Mouse (Mus musculus) heart, embryonic 14.5 days (tissue): ENCODE results near the gene Tnfsf8. TPM values are rescaled to one million over a fixed set of nuclear protein-coding genes. Genes with fewer than 3 reads are reported as not detected.

ENCODE experiments used
- ATAC-seq: fragments of 200-750 bp; cut with Nextera tagmentation; 2 replicates; pipeline ENCODE4 v1.8.0; 2017; ENCODE audit warnings: low read depth, moderate TSS enrichment; ENCODE audit not compliant: insufficient number of reproducible peaks, insufficient read depth, low FRiP score
- H3K27ac ChIP-seq, 2 experiments: fragments of 200-500 bp in 1 of 2; fragments of 300-500 bp in 1 of 2; sonication (generic) in 1 of 2; replicated peaks in 1 of 2; 2 replicates each; pipeline ENCODE4 v1.5.1; 2012 to 2014; ENCODE audit warnings: low read depth in 2 of 2, low read length in 2 of 2, control low read depth in 1 of 2, mild to moderate bottlenecking in 1 of 2, mixed read lengths in 1 of 2; ENCODE audit not compliant: control insufficient read depth in 1 of 2, insufficient read depth in 1 of 2
- H3K27me3 ChIP-seq: fragments of 300-500 bp; sonication (generic); 2 replicates; pipeline ENCODE4 v1.6.1; 2014; ENCODE audit warnings: mild to moderate bottlenecking, low read length, control low read depth; ENCODE audit not compliant: control insufficient read depth, insufficient read depth
- H3K36me3 ChIP-seq: fragments of 300-500 bp; sonication (generic); 2 replicates; pipeline ENCODE4 v1.6.1; 2014; ENCODE audit warnings: mild to moderate bottlenecking, control low read depth, low read length, mixed read lengths; ENCODE audit not compliant: control insufficient read depth, insufficient read depth
- H3K4me1 ChIP-seq, 2 experiments: fragments of 200-500 bp in 1 of 2; fragments of 300-500 bp in 1 of 2; sonication (generic) in 1 of 2; 2 replicates each; pipeline ENCODE4 v1.6.1; 2012 to 2014; ENCODE audit warnings: low read length in 2 of 2, control low read depth in 1 of 2, mixed read lengths in 1 of 2; ENCODE audit not compliant: control insufficient read depth in 2 of 2, insufficient read depth in 2 of 2
- H3K4me2 ChIP-seq: fragments of 300-500 bp; sonication (generic); 2 replicates; pipeline ENCODE4 v1.6.1; 2014; ENCODE audit warnings: mild to moderate bottlenecking, low read length
- H3K4me3 ChIP-seq, 2 experiments: fragments of 200-500 bp in 1 of 2; fragments of 300-500 bp in 1 of 2; sonication (generic) in 1 of 2; 2 replicates each; pipeline ENCODE4 v1.5.1; 2012 to 2014; ENCODE audit warnings: low read length in 2 of 2, mild to moderate bottlenecking in 2 of 2, control low read depth in 1 of 2, low read depth in 1 of 2, moderate library complexity in 1 of 2; ENCODE audit not compliant: control insufficient read depth in 1 of 2, insufficient read depth in 1 of 2
- H3K9ac ChIP-seq: fragments of 300-500 bp; sonication (generic); 2 replicates; pipeline ENCODE4 v1.6.1; 2014; ENCODE audit warnings: mild to moderate bottlenecking, low read length
- H3K9me3 ChIP-seq: fragments of 300-500 bp; sonication (generic); 2 replicates; pipeline ENCODE4 v1.6.1; 2016; ENCODE audit warnings: low read length, control low read depth; ENCODE audit not compliant: control insufficient read depth
- WGBS: fragments of 180-500 bp; shearing (Covaris S2); extraction: QIAGEN DNeasy Blood & Tissue Kit; methylation state at CpG from one replicate; pipeline ENCODE4 v1.1.7; 2014; 5-methylcytosine and 5-hydroxymethylcytosine counted together
- polyA plus RNA-seq: library from polyadenylated mRNA; unstranded; fragments of >200 nt; fragmentation: Nextera tagmentation; extraction: Ambion mirVana; gene quantifications from 2 replicates; pipeline ENCODE4 v1.2.1, GENCODE M21; 2014

Tnfsf8 gene
- polyA plus RNA-seq: 0.05 and 0.13 TPM in 2 replicates

- Histone ChIP-seq H3K27ac (no peak within 1 kb of the TSS), H3K4me3 (no peak within 1 kb of the TSS), H3K4me1 (0 out of 4 replicates have a peak, but pooled peaks cover 0 to 2% of the 10 kb centered on the region in 2 experiments), H3K4me2 (no peak within 1 kb of the TSS), H3K9me3 (no peaks in the 10 kb centered on the region), H3K36me3 (no peaks in the 10 kb centered on the region), H3K9ac (no peak within 1 kb of the TSS), H3K27me3 (no peaks in the 10 kb centered on the region; the same call in 1 of the 2 replicates)
- ATAC-seq: no peak
- WGBS: 75% methylated on average over 19 of the region's 19 CpGs
Observed at GRCm38 (mm10) chr4:63860688-63861540, at the start of gene Tnfsf8. Gene Tnfsf8, minus strand, starts transcription at chr4:63861347.

- Histone ChIP-seq H3K9me3 (no peaks in the 10 kb centered on the region), H3K4me1 (no peaks in the 10 kb centered on the region), H3K27ac (no peak overlapping the region), H3K4me2 (no peak overlapping the region), H3K4me3 (no peak overlapping the region), H3K27me3 (peaks cover 13% of the 10 kb centered on the region), H3K36me3 (no peaks in the 10 kb centered on the region), H3K9ac (no peak overlapping the region)
- WGBS: 85% methylated on average over 1 of the region's 1 CpGs
- ATAC-seq: no peak
Observed at GRCm38 (mm10) chr4:63908511-63908910, 47.4 kb upstream of the Tnfsf8 start.

GRCm38 (mm10) chr4:63907473-63907872 is 46.3 kb upstream of the Tnfsf8 start:
- no peaks in the 10 kb centered on the region for H3K9me3 ChIP-seq
- H3K27me3 ChIP-seq: peaks cover 15% of the 10 kb centered on the region
- no peak for ATAC-seq
- H3K36me3 ChIP-seq: no peaks in the 10 kb centered on the region
- no peak overlapping the region for H3K4me3 ChIP-seq
- no peak overlapping the region for H3K9ac ChIP-seq
- no peaks in the 10 kb centered on the region for H3K4me1 ChIP-seq
- H3K4me2 ChIP-seq: no peak overlapping the region
- no peak overlapping the region for H3K27ac ChIP-seq

- 45% methylated on average over 3 of the region's 3 CpGs for WGBS
- H3K4me1 ChIP-seq: no peaks in the 10 kb centered on the region
- H3K36me3 ChIP-seq: no peaks in the 10 kb centered on the region
- no peak overlapping the region for H3K4me3 ChIP-seq
- no peak overlapping the region for H3K27ac ChIP-seq
- no peak overlapping the region for H3K9ac ChIP-seq
- H3K4me2 ChIP-seq: no peak overlapping the region
- ATAC-seq: no peak
- H3K9me3 ChIP-seq: no peaks in the 10 kb centered on the region
- peaks cover 19% of the 10 kb centered on the region for H3K27me3 ChIP-seq
Observed at GRCm38 (mm10) chr4:63906050-63906449, 44.9 kb upstream of the Tnfsf8 start.

GRCm38 (mm10) chr4:63899081-63899523 is 38.0 kb upstream of the Tnfsf8 start:
- Histone ChIP-seq H3K4me3 (no peak overlapping the region), H3K27me3 (peaks cover 39% of the 10 kb centered on the region), H3K9me3 (no peaks in the 10 kb centered on the region), H3K27ac (no peak overlapping the region), H3K4me1 (no peaks in the 10 kb centered on the region), H3K4me2 (no peak overlapping the region), H3K36me3 (no peaks in the 10 kb centered on the region), H3K9ac (no peak overlapping the region)
- no peak for ATAC-seq
- 69% methylated on average over 10 of the region's 10 CpGs for WGBS

- H3K4me1 ChIP-seq: no peaks in the 10 kb centered on the region
- H3K36me3 ChIP-seq: no peaks in the 10 kb centered on the region
- no peak overlapping the region for H3K9ac ChIP-seq
- H3K4me2 ChIP-seq: no peak overlapping the region
- H3K9me3 ChIP-seq: peaks cover 5% of the 10 kb centered on the region; the same call in 1 of the 2 replicates
- H3K4me3 ChIP-seq: no peak overlapping the region
- peaks cover 42% of the 10 kb centered on the region for H3K27me3 ChIP-seq
- ATAC-seq: no peak
- no peak overlapping the region for H3K27ac ChIP-seq
Observed at GRCm38 (mm10) chr4:63897152-63897551, 36.0 kb upstream of the Tnfsf8 start.

GRCm38 (mm10) chr4:63886156-63886555 is 25.0 kb upstream of the Tnfsf8 start:
- H3K27ac ChIP-seq: no peak overlapping the region
- no peaks in the 10 kb centered on the region for H3K4me1 ChIP-seq
- H3K36me3 ChIP-seq: no peaks in the 10 kb centered on the region
- no peaks in the 10 kb centered on the region for H3K9me3 ChIP-seq
- peaks cover 33% of the 10 kb centered on the region for H3K27me3 ChIP-seq
- H3K9ac ChIP-seq: no peak overlapping the region
- H3K4me2 ChIP-seq: no peak overlapping the region
- ATAC-seq: no peak
- 21% methylated on average over 2 of the region's 2 CpGs for WGBS
- H3K4me3 ChIP-seq: no peak overlapping the region
